Mouse (Mus musculus) neural tube, postnatal 0 days (tissue): Measurements from ENCODE around the gene Rgs14. TPM values are rescaled to one million over a fixed set of nuclear protein-coding genes. Genes with fewer than 3 reads are reported as not detected.

Source experiments
- polyA plus RNA-seq: library from polyadenylated mRNA; unstranded; fragments of >200 nt; fragmentation: Nextera tagmentation; extraction: Ambion mirVana; gene quantifications from 2 replicates; pipeline ENCODE4 v1.2.1, GENCODE M21; 2015

Gene Rgs14
- 0.52 and 0.63 TPM in 2 replicates for polyA plus RNA-seq

GRCm38 (mm10) chr13:55369531-55370114 lies at the start of gene Rgs14:
TSS of gene Rgs14 (plus strand) at chr13:55369732.

GRCm38 (mm10) chr13:55319931-55320533 lies 49.5 kb upstream of the Rgs14 start, which contains the start of gene Prelid1:
TSS of gene Prelid1 (plus strand) at chr13:55320500.

GRCm38 (mm10) chr13:55321434-55322129 lies 48.0 kb upstream of the Rgs14 start, which contains the start of gene Rab24:
TSS of gene Rab24 (minus strand) at chr13:55321946.

GRCm38 (mm10) chr13:55329683-55330566 lies 39.6 kb upstream of the Rgs14 start, which contains the start of gene Mxd3:
TSS of gene Mxd3 (minus strand) at chr13:55329823.

GRCm38 (mm10) chr13:55362453-55363060 lies 7.0 kb upstream of the Rgs14 start, which contains the start of gene Lman2:
TSS of gene Lman2 (minus strand) at chr13:55362783.

GRCm38 (mm10) chr13:55398088-55398487 lies 28.6 kb downstream of the Rgs14 start, which contains the start of gene Slc34a1:
TSS of gene Slc34a1 (plus strand) at chr13:55398187.

GRCm38 (mm10) chr13:55414743-55415380 lies 45.3 kb downstream of the Rgs14 start, which contains the start of gene Pfn3:
TSS of gene Pfn3 (minus strand) at chr13:55415232.

GRCm38 (mm10) chr13:55426613-55427012 lies 57.1 kb downstream of the Rgs14 start, which contains the start of gene F12:
TSS of gene F12 (minus strand) at chr13:55426793.

Other genes starting within 250 kb of the Rgs14 start
- not detected in 2 replicates for gene Gm17617, start 236.2 kb upstream of the Rgs14 start, polyA plus RNA-seq
- gene Fgfr4, start 217.1 kb upstream of the Rgs14 start, polyA plus RNA-seq = 1.4 and 1.7 TPM in 2 replicates
- 63.5 and 67.6 TPM in 2 replicates for gene Nsd1, start 159.9 kb upstream of the Rgs14 start, polyA plus RNA-seq
- 302 and 314 TPM in 2 replicates for gene Prelid1, start 49.2 kb upstream of the Rgs14 start, polyA plus RNA-seq
- gene Rab24, start 47.8 kb upstream of the Rgs14 start, polyA plus RNA-seq = 98.3 and 99.3 TPM in 2 replicates
- 4.4 and 5.2 TPM in 2 replicates for gene Mxd3, start 39.9 kb upstream of the Rgs14 start, polyA plus RNA-seq
- 34.2 and 36.2 TPM in 2 replicates for gene Lman2, start 6.9 kb upstream of the Rgs14 start, polyA plus RNA-seq
- gene Slc34a1, start 28.5 kb downstream of the Rgs14 start, polyA plus RNA-seq = not detected in 2 replicates
- 1.5 and 3.3 TPM in 2 replicates for gene Pfn3, start 45.5 kb downstream of the Rgs14 start, polyA plus RNA-seq
- gene F12, start 57.1 kb downstream of the Rgs14 start, polyA plus RNA-seq = 0.11 and 0.63 TPM in 2 replicates
- 33.0 and 37.2 TPM in 2 replicates for gene Grk6, start 75.3 kb downstream of the Rgs14 start, polyA plus RNA-seq
- gene Prr7, start 94.5 kb downstream of the Rgs14 start, polyA plus RNA-seq = 5.5 and 6.3 TPM in 2 replicates
- 261 and 300 TPM in 2 replicates for gene Dbn1, start 118.4 kb downstream of the Rgs14 start, polyA plus RNA-seq
- gene Pdlim7, start 143.9 kb downstream of the Rgs14 start, polyA plus RNA-seq = 141 and 174 TPM in 2 replicates
- 2.1 and 2.5 TPM in 2 replicates for gene Dok3, start 159.6 kb downstream of the Rgs14 start, polyA plus RNA-seq
- gene Ddx41, start 166.9 kb downstream of the Rgs14 start, polyA plus RNA-seq = 37.2 and 40.7 TPM in 2 replicates
- gene Fam193b, start 201.4 kb downstream of the Rgs14 start, polyA plus RNA-seq = 30.6 and 35.3 TPM in 2 replicates
- gene Tmed9, start 204.0 kb downstream of the Rgs14 start, polyA plus RNA-seq = 100 TPM in 2 replicates
- gene B4galt7, start 230.2 kb downstream of the Rgs14 start, polyA plus RNA-seq = 44.6 and 45.7 TPM in 2 replicates